Mouse (Mus musculus): ENCODE measurements around the gene Fah.

Fah gene

DNA sequence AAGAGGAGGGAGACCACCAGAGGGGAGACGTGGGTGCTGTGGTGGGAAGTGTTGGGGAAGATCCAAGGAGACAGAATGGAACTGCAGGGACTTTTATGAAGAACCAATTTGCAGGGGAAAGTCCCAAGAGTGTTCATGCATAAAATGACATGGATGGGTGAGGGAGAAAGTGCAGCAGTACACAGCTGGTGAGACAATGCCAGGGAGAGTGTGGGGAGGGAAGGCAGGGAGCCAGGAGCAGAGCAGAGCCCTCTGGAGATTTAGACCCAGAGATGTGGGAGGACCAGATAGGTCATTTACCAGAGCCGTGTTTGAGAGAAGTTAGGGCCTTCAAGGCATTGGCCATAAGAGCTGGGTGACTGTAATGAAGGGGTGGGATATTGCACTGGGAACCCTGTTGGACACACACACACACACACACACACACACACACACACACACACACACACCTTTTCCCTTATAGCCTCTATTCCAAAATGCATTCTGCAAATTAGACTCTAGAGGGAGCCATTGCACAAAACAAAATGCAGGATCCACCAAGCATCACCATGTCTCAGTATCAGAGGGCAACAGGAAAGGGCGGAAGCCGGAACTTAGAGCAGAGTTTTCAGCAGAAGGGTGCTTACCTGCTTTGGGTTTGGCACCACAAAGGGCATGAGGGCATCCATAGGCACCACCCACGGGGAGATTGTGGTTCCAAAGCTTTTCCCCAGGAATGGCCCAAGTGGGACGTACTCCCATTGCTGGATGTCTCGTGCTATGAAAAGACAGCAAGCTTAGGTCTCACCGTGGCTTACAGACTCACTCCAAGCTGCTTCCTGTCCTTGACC lies 12.2 kb downstream of the Fah start:
- DNase-seq (ENCODE audit: low spot score), result no peak

DNA sequence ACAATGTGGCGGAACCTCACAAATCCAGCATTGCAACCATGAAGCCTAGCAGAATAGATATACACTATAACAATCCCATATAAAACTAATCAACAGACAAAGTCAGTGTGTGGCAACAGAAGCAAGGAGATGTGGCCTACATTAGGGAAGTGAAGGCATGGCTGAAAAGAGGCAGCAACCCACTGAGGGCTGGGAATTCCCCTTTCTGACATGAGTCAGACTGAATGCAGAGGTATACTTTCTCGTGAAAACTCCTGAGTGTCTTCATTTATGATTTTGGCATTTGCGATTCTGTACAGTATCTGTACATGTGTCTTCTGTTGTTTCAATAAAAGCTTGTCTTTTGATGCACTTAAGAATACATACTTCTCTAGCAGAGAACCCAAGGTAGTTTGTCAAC lies 15.2 kb downstream of the Fah start:
- no peak for DNase-seq (ENCODE audit: low spot score)

DNA sequence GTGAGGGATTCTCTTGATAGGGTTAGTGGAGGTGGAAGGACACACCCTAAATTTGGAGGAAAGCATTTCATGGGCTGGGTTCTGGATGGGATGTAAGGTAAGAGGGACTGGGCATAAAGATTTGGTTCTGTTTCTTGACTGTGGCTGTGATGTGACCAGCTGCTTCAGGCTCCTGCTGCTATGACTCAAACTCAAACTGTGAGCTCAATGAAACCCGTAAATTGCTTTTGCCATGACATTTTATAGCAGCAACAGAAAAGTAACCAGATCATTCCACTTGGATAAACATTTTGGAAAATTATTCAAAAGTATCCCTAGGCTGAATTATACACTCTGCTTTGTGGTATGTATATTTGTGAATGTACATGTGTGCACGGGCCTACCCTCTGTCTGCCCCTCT lies 15.9 kb downstream of the Fah start:
- DNase-seq (ENCODE audit: low spot score), result no peak

DNA sequence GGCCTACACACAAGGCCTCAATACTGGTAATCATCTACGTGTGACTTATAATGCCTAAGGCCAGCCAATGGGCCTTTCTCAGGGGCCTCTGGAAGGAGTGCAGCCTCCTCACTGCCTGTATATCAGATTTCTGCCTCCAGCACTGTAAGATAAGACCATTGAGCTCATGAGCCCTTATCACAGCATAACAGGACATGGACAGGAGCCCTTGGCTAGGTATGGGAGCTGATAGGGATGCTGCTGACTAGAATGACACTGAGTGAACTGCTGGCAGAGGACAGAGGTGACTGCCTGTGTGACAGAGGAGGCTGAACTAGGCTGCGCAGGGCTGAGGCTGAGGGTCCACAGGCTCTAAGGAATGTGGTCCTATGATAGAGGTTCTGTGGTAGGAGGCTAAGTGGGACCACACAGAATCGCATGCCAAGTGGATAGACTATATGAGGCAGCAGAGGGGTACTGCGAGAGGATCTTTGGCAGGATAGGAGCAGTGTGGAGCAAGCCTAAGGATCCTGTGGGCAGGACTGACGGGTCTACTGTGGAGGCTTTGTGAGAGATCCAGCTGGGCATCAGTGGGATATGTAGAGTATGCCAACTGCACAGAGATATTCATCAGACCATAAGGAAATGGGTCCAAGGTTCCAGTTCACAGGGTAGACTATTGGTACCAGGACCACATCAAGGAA lies 19.3 kb downstream of the Fah start:
- no peak for DNase-seq (ENCODE audit: low spot score)

DNA sequence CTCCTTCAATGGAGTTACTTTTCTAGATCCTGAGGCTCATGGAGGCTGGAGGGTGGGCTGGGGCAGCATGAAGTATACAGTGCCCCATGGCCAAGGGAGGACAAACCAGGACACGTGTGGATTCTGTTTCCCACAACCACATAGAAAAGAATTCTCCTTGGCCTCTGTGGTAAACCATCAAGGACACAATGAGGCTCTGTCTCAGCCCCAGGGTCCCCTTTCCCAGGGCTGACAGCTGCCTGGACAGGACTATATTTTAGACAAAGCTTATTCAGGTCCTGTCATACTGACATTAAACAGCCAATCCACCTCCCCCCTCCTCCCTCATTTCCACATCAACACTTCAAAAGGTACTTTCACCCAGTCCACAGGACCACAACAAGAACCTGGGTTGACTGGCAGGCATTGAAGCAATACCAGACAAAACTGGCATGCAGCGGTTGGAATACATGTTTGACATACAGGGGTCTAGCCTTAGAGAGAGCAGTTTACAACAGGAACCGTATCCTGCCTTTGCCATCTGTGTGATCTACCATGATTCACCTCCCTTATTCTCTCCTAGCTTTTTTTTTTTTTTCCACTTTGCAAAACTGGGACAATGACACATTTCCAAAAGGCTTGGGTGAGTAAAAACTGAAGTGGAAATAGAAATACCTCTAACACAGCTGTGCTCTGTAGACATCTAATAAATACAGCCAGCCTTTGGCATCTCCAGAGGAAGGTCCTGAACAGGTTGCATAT lies 20.0 kb downstream of the Fah start:
- DNase-seq (ENCODE audit: low spot score), result no peak

DNA sequence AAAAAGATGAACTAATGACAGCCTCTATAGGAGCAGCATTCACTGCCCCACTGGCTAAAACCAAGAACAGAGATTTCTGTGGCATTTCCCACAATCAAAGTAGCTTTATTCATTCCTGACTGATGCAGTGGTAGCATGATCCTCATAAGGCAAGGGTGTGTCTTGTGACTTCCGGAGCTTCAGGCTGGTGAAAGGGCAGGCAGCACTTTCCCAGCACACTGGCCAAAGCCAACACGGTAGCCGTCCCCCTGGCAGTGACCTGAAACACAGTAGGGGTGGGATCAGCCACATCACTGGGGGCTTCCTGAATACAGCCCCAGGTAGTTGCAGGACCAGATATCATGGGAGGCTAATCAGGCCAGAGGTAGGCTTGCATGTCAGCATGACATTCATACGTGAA lies 21.4 kb downstream of the Fah start:
- DNase-seq (ENCODE audit: low spot score), result no peak

DNA sequence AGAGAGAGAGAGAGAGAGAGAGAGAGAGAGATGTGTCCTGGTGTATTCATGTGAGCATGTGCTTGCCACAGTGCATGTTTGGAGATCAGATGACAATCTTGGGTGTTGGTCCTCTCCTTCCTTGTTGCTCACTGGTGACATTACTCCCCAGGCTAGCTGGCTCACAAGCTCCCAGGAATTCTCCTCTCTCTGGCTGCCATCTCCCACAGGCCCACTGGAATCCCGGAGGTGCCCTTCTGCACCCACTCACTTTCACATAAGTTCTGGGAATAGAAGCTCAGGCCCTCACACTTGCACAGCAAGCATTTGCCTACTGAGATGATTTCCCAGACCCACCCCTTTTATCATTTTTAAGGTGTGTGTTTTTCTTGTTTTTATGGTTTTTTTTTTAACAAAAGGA lies 26.8 kb downstream of the Fah start:
- no peak for DNase-seq (ENCODE audit: low spot score)

DNA sequence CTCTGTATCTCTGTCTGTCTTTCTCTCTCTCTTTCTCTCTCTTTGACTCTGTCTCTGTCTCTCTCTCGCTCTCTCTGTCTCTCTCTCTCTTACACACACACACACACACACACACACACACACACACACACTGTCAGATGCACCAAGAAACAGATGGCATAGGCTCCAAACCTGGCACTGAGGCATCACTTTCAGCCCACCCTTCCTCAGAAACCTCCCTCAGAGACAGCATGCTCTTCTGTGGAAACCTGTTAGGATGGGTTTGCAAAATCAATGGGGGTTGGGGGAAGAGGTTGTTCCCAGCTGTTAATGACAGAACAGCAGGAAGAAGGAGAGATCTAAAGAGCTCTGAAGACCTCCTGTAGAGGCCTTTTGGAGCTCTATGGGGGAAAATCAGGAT lies 27.7 kb downstream of the Fah start:
- no peak for DNase-seq (ENCODE audit: low spot score)

DNA sequence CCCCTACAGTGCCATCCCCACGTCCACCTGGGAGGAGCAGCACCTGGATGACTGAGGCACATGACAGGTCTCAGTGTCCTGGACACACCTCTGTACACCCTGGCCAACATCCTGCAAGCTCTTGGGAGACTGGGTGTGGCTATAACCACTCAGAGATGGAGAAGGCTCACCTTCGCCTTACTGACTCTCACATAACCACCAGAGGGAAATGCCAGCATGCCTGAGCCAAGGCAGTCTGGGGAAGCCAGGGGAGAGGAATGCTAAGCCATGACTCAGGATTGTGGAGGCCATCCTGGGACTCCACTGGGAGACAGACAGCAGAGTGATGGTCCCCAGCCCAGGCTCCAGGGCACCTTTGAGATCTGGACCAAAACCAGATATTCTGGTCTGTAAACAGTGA lies 29.5 kb downstream of the Fah start:
- no peak for DNase-seq (ENCODE audit: low spot score)

DNA sequence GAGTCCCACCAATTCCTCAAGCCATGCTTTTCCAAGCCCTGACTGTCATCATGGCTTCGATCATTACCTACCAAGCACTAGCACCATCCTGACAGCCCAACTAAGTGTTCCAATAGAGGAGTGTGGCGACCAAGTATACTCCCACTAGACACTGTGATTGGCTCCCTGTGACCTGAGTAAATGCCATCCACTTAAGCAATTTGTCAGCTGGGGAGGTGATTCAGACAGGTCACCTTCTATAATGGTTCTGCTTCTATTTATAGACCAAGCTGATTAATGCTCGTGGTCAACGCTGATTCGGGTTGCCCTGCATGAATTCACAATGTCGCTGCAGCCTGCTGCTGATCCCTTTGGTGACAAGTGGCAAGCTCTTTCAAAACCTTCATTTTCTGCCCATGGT lies 40.3 kb downstream of the Fah start:
- DNase-seq (ENCODE audit: low spot score), result no peak

DNA sequence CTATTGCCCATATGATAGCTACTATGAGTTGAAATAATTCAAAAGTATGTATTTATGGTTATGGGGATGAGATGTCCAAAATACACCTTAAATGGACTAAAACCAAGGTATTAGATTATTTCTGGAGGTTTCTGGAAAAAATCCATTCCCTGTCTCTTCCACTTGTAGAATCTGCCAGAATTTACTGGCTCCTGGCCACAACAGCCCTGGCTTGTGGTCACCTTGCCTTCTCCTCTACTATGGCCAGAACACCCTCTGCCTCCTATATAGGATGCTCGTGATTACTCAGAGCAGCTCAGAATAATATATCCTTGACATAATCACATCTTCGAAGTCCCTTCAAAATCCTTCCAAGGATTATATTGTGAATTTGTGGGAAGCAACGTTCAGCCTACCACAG lies 42.3 kb downstream of the Fah start:
- no peak for DNase-seq (ENCODE audit: low spot score)

DNA sequence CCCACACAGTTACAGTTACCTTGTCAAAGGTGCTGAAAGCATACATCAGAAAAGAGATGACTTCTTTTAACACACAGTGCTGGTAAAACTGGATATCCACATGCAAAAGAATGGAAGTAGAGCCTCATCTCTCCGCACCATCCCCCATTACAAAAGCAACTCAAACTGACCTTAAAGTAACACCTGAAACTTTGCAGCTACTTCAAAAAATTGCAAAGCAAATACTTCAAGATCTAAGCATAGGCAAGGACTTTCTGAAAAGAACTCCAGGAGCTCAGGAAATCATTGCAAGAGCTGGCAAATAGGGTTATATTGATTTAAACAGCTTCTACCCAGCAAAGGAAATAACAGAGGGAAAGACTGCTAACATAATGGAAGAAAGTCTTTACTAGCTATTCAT lies 46.0 kb downstream of the Fah start:
- no peak for DNase-seq (ENCODE audit: low spot score)

DNA sequence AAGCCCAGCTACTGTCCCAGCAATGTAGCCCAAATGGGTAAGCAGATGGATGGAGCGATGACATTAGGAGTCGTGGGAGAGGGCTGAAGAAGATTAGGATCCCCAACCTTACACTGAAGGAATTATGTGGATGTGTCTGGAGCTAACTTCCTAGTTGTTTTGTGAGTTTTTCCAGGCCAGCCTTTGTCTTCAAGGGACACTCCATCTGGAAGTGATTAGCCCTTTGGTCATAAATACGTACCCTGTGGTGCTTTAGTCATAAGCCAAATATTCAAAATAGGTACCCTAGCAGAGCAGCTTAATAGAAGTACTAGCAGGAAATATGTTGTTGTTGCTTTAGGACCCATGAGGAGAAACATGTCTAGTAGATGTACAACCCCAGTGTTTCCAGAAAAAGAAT lies 49.2 kb downstream of the Fah start:
- DNase-seq (ENCODE audit: low spot score), result no peak

DNA sequence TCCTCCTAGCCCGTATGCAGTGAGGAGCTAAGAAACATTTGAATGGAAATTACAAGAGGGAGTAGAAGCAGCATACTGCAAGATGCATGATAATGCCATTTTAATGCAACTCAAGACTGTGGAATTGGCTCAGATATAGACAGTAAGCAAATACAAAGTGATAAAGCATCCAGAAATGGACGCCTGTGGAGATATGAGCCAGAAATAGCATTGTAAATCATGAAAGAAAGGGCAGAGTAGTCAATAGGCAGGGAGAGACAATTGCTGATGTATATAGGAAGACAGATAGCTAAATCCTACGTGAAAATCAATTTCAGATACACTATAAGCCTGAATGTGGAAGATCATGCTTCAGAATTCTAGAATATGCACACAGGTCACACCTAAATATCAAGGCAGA lies 51.2 kb downstream of the Fah start:
- no peak for DNase-seq (ENCODE audit: low spot score)

DNA sequence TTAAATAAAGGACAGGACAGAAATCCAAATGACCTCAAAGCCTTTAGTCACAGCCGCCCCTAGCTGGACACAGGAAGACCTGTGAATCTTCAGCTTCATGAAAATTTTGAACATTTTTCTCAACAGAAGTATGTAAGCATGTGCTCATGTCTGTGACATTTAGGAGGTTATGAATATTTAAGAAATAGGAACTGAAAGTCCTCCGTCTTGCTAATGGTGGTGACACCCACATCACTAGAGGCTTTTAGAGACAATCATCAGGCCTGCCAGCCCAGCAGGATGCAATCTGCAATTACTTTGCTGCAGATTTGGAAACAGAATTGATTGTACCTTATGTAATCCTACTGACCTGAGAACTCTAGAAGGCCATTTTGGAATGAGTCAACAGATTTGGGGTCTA lies 55.0 kb downstream of the Fah start:
- DNase-seq (ENCODE audit: low spot score), result no peak

DNA sequence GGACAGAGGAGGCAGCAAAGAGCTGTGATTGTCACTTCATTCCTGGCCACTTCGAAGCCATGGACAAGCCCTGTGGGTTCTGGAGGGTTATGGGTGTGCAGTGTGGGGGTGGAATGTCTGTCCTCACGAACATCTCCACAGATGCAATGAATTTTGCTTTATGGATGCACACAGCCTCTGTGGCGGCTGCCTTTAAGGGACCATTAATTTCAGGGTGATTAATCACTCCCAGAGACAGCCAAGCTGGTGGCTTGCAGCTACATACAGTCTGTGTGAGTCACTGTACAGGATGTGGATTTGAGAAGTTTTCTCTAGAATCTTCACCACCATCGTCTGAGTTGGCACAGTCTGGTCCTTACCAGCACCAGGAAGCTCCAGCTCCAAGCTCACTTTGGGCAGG lies 59.9 kb downstream of the Fah start:
- no peak for DNase-seq (ENCODE audit: low spot score)

DNA sequence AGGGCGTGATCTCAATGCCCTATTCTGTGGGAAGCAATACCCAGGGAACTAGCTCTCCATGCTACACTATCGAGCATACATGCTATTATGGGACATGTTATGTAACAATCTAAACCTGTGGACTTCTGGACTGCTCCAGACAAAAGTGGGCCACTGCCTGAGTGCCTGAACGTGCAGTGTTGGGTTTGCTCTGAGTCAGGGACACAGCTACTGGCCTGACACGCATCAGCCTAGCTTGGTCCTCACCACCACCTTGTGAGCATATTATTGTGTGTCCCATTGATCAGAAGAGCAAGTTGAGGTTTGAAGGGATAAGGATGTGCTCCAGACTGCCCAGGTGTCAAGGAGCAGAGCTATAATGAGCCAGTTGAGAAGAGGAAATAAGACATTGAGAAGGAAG lies 61.6 kb downstream of the Fah start:
- DNase-seq (ENCODE audit: low spot score), result no peak

Data from ovary, postnatal 36 days (tissue).